Mouse (Mus musculus): ENCODE measurements around the gene Car15.

- TF ChIP-seq CTCF (IDR thresholded peaks at IDR 0.05; ENCODE audit: extremely low read depth, insufficient read length, insufficient replicate concordance, low read depth, low read length), result no peak
- no peak for TF ChIP-seq POLR2A (IDR thresholded peaks at IDR 0.05; ENCODE audit: low read depth, low read length)
These were observed 21.6 kb downstream of the Car15 start for GRCm38 (mm10) chr16:17816528-17816927.
